Mouse (Mus musculus) adrenal gland, postnatal 14 days (tissue): ENCODE measurements around the gene Tmem120b. TPM values are rescaled to one million over a fixed set of nuclear protein-coding genes. Genes with fewer than 3 reads are reported as not detected.
"Not testable (repeated sequence)": the region's sequence is repeated elsewhere in the genome, so short reads cannot be mapped to it uniquely, and the experiment has no call there.

Experiments
- DNase-seq: peaks from one replicate; pipeline ENCODE4 v3.0.0; 2021; ENCODE audit warnings: mixed read lengths
- total RNA-seq: library from RNA; stranded (reverse); gene quantifications from 2 replicates; pipeline ENCODE4 v1.2.3, GENCODE M21; 2021

Tmem120b gene
- total RNA-seq, 1 experiment from 2014 or later = 19.2 TPM

GRCm38 (mm10) chr5:123051736-123052135, 16.5 kb upstream of the Tmem120b start:
- no peak for DNase-seq

- peak; percentile 100 for DNase-seq
Observed at GRCm38 (mm10) chr5:123057366-123058250, 10.6 kb upstream of the Tmem120b start.

- peak; percentile 24 for DNase-seq
Observed at GRCm38 (mm10) chr5:123058251-123059102, 9.7 kb upstream of the Tmem120b start.

GRCm38 (mm10) chr5:123059757-123060520, 8.3 kb upstream of the Tmem120b start:
- DNase-seq = peak; percentile 51

- DNase-seq = no peak
Observed at GRCm38 (mm10) chr5:123060706-123061401, 7.4 kb upstream of the Tmem120b start.

GRCm38 (mm10) chr5:123061402-123061749, 6.8 kb upstream of the Tmem120b start:
- DNase-seq = not testable (repeated sequence)

- DNase-seq = no peak
Observed at GRCm38 (mm10) chr5:123063141-123063540, 5.1 kb upstream of the Tmem120b start.

GRCm38 (mm10) chr5:123064207-123064606, 4.0 kb upstream of the Tmem120b start:
- peak; percentile 82 for DNase-seq

GRCm38 (mm10) chr5:123067395-123067995, 720 bp upstream of the Tmem120b start:
- peak; percentile 22 for DNase-seq

- DNase-seq = no peak
Observed at GRCm38 (mm10) chr5:123068714-123069113, 499 bp downstream of the Tmem120b start.

GRCm38 (mm10) chr5:123075576-123076418, 7.6 kb downstream of the Tmem120b start:
- peak; percentile 98 for DNase-seq

- no peak for DNase-seq
Observed at GRCm38 (mm10) chr5:123076419-123077281, 8.4 kb downstream of the Tmem120b start.

GRCm38 (mm10) chr5:123079568-123079967, 11.4 kb downstream of the Tmem120b start:
- no peak for DNase-seq

- no peak for DNase-seq
Observed at GRCm38 (mm10) chr5:123080041-123080440, 11.8 kb downstream of the Tmem120b start.

GRCm38 (mm10) chr5:123080510-123080909, 12.3 kb downstream of the Tmem120b start:
- DNase-seq = no peak

- DNase-seq = no peak
Observed at GRCm38 (mm10) chr5:123083340-123084050, 15.3 kb downstream of the Tmem120b start.

GRCm38 (mm10) chr5:123086501-123086900, 18.3 kb downstream of the Tmem120b start:
- DNase-seq = no peak

- DNase-seq = no peak
Observed at GRCm38 (mm10) chr5:123088784-123089183, 20.6 kb downstream of the Tmem120b start.
